Mouse (Mus musculus) embryonic facial prominence, embryonic 14.5 days (tissue): ENCODE data around the gene Ovca2. TPM values are rescaled to one million over a fixed set of nuclear protein-coding genes. Genes with fewer than 3 reads are reported as not detected.

ENCODE experiments used
- ATAC-seq: fragments of 200-750 bp; cut with Nextera tagmentation; 2 replicates; pipeline ENCODE4 v1.8.0; 2017; ENCODE audit warnings: low read depth, moderate number of reproducible peaks, moderate TSS enrichment
- DNase-seq: peaks from one replicate; pipeline ENCODE4 v3.0.0-alpha.2; 2015; ENCODE audit warnings: low spot score
- H3K27ac ChIP-seq: fragments of 300-500 bp; sonication (generic); replicated peaks from 2 replicates; pipeline ENCODE4 v1.5.1; 2014; ENCODE audit warnings: low read depth, mild to moderate bottlenecking, low read length, moderate library complexity
- H3K27me3 ChIP-seq: fragments of 300-500 bp; sonication (generic); replicated peaks from 2 replicates; pipeline ENCODE4 v1.6.1; 2014; ENCODE audit warnings: low read length; ENCODE audit not compliant: control insufficient read depth, insufficient read depth
- H3K36me3 ChIP-seq: fragments of 300-500 bp; sonication (generic); 2 replicates; pipeline ENCODE4 v1.6.1; 2014; ENCODE audit warnings: low read length, mixed read lengths; ENCODE audit not compliant: control insufficient read depth, insufficient read depth
- H3K4me1 ChIP-seq: fragments of 300-500 bp; sonication (generic); 2 replicates; pipeline ENCODE4 v1.6.1; 2014; ENCODE audit warnings: antibody characterized with exemption, low read length; ENCODE audit not compliant: control insufficient read depth, insufficient read depth
- H3K4me2 ChIP-seq: fragments of 300-500 bp; sonication (generic); 2 replicates; pipeline ENCODE4 v1.6.1; 2014; ENCODE audit warnings: low read depth, mild to moderate bottlenecking, low read length, moderate library complexity, mixed read lengths
- H3K4me3 ChIP-seq: fragments of 300-500 bp; sonication (generic); 2 replicates; pipeline ENCODE4 v1.5.1; 2014; ENCODE audit warnings: low read depth, mild to moderate bottlenecking, low read length
- H3K9ac ChIP-seq: fragments of 300-500 bp; sonication (generic); 2 replicates; pipeline ENCODE4 v1.6.1; 2014; ENCODE audit warnings: low read depth, mild to moderate bottlenecking, low read length, moderate library complexity, mixed read lengths
- H3K9me3 ChIP-seq: fragments of 300-500 bp; sonication (generic); 2 replicates; pipeline ENCODE4 v1.6.1; 2016; ENCODE audit warnings: low read length; ENCODE audit not compliant: control insufficient read depth
- WGBS: fragments of 180-500 bp; shearing (Covaris S2); extraction: QIAGEN DNeasy Blood & Tissue Kit; methylation state at CpG from one replicate; pipeline ENCODE4 v1.1.7; 2014; 5-methylcytosine and 5-hydroxymethylcytosine counted together
- polyA plus RNA-seq: library from polyadenylated mRNA; unstranded; fragments of >200 nt; fragmentation: Nextera tagmentation; extraction: Ambion mirVana; gene quantifications from 2 replicates; pipeline ENCODE4 v1.2.1, GENCODE M21; 2014

Ovca2 gene
- 23.1 and 26.5 TPM in 2 replicates for polyA plus RNA-seq

GRCm38 (mm10) chr11:75178672-75179208, at the start of gene Ovca2:
Gene Ovca2, minus strand, starts transcription at chr11:75178835.
- peaks cover 8% of the 10 kb centered on the region for H3K4me1 ChIP-seq
- peaks cover under 1% of the 10 kb centered on the region; the same call in 1 of the 2 replicates for H3K27me3 ChIP-seq
- H3K4me2 ChIP-seq: peak within 1 kb of the TSS; percentile 96
- H3K4me3 ChIP-seq: peak within 1 kb of the TSS; percentile 81
- WGBS: 1% methylated on average over 16 of the region's 33 CpGs
- H3K9ac ChIP-seq: peak within 1 kb of the TSS; percentile 86
- peaks cover 37% of the 10 kb centered on the region for H3K36me3 ChIP-seq
- peak; percentile 96 for ATAC-seq
- DNase-seq: peak; percentile 96
- peak within 1 kb of the TSS; percentile 76 for H3K27ac ChIP-seq
- no peaks in the 10 kb centered on the region for H3K9me3 ChIP-seq

- no peak for ATAC-seq
- H3K9me3 ChIP-seq: no peaks in the 10 kb centered on the region
- no peak overlapping the region for H3K4me3 ChIP-seq
- no peak overlapping the region for H3K27ac ChIP-seq
- no peaks in the 10 kb centered on the region for H3K27me3 ChIP-seq
- WGBS: 49% methylated on average over 3 of the region's 3 CpGs
- no peak overlapping the region for H3K9ac ChIP-seq
- no peak for DNase-seq
- H3K4me1 ChIP-seq: peaks cover 7% of the 10 kb centered on the region
- no peak overlapping the region for H3K4me2 ChIP-seq
- no peaks in the 10 kb centered on the region for H3K36me3 ChIP-seq
Observed at GRCm38 (mm10) chr11:75227632-75228031, 49.0 kb upstream of the Ovca2 start.

GRCm38 (mm10) chr11:75224835-75225234, 46.2 kb upstream of the Ovca2 start:
- no peaks in the 10 kb centered on the region for H3K27me3 ChIP-seq
- no peaks in the 10 kb centered on the region for H3K36me3 ChIP-seq
- ATAC-seq (no peak), DNase-seq (no peak)
- H3K9ac ChIP-seq: no peak overlapping the region
- no peak overlapping the region for H3K4me2 ChIP-seq
- H3K9me3 ChIP-seq: no peaks in the 10 kb centered on the region
- 86% methylated on average over 4 of the region's 4 CpGs for WGBS
- H3K27ac ChIP-seq: no peak overlapping the region
- no peaks in the 10 kb centered on the region for H3K4me1 ChIP-seq
- H3K4me3 ChIP-seq: no peak overlapping the region

GRCm38 (mm10) chr11:75224062-75224461, 45.4 kb upstream of the Ovca2 start:
- no peak for ATAC-seq
- no peak overlapping the region for H3K27ac ChIP-seq
- H3K4me2 ChIP-seq: no peak overlapping the region
- WGBS: 81% methylated on average over 12 of the region's 12 CpGs
- H3K36me3 ChIP-seq: no peaks in the 10 kb centered on the region
- no peaks in the 10 kb centered on the region for H3K27me3 ChIP-seq
- H3K9me3 ChIP-seq: no peaks in the 10 kb centered on the region
- no peak overlapping the region for H3K4me3 ChIP-seq
- no peak for DNase-seq
- no peaks in the 10 kb centered on the region for H3K4me1 ChIP-seq
- no peak overlapping the region for H3K9ac ChIP-seq

GRCm38 (mm10) chr11:75220517-75221145, 42.0 kb upstream of the Ovca2 start:
- H3K36me3 ChIP-seq: no peaks in the 10 kb centered on the region
- H3K4me2 ChIP-seq: no peak overlapping the region
- ATAC-seq (no peak), DNase-seq (no peak)
- H3K4me3 ChIP-seq: no peak overlapping the region
- 49% methylated on average over 4 of the region's 6 CpGs for WGBS
- H3K4me1 ChIP-seq: no peaks in the 10 kb centered on the region
- no peaks in the 10 kb centered on the region for H3K9me3 ChIP-seq
- no peak overlapping the region for H3K9ac ChIP-seq
- no peaks in the 10 kb centered on the region for H3K27me3 ChIP-seq
- H3K27ac ChIP-seq: no peak overlapping the region

GRCm38 (mm10) chr11:75220115-75220514, 41.5 kb upstream of the Ovca2 start:
- DNase-seq (no peak), ATAC-seq (no peak)
- Histone ChIP-seq H3K36me3 (no peaks in the 10 kb centered on the region), H3K4me3 (no peak overlapping the region), H3K27ac (no peak overlapping the region), H3K27me3 (no peaks in the 10 kb centered on the region), H3K4me1 (no peaks in the 10 kb centered on the region), H3K4me2 (no peak overlapping the region), H3K9me3 (no peaks in the 10 kb centered on the region), H3K9ac (no peak overlapping the region)
- WGBS: 47% methylated on average over 9 of the region's 9 CpGs

- WGBS: 24% methylated on average over 9 of the region's 13 CpGs
- Histone ChIP-seq H3K4me1 (peaks cover 27% of the 10 kb centered on the region), H3K4me3 (peak overlapping the region; percentile 30), H3K27me3 (no peaks in the 10 kb centered on the region), H3K9ac (peak overlapping the region; percentile 65), H3K4me2 (peak overlapping the region; percentile 59), H3K27ac (no peak overlapping the region), H3K9me3 (no peaks in the 10 kb centered on the region), H3K36me3 (no peaks in the 10 kb centered on the region)
- ATAC-seq (peak; percentile 11; the same call in 1 of the 2 replicates), DNase-seq (no peak)
Observed at GRCm38 (mm10) chr11:75214081-75214950, 35.7 kb upstream of the Ovca2 start.

- Histone ChIP-seq H3K27me3 (no peaks in the 10 kb centered on the region), H3K4me1 (peaks cover 27% of the 10 kb centered on the region), H3K27ac (no peak overlapping the region), H3K9me3 (no peaks in the 10 kb centered on the region), H3K4me3 (peak overlapping the region; percentile 30), H3K36me3 (no peaks in the 10 kb centered on the region), H3K9ac (peak overlapping the region; percentile 65), H3K4me2 (peak overlapping the region; percentile 59)
- peak; percentile 62 for ATAC-seq
- WGBS: 5% methylated on average over 23 of the region's 35 CpGs
- peak; percentile 68 for DNase-seq
Observed at GRCm38 (mm10) chr11:75213372-75214080, 34.9 kb upstream of the Ovca2 start.
